Mouse (Mus musculus) testis, adult 2 months (tissue): ENCODE measurements around the gene Tnfrsf22. TPM values are rescaled to one million over a fixed set of nuclear protein-coding genes. Genes with fewer than 3 reads are reported as not detected.

Experiments
- H3K27ac ChIP-seq: fragments of 200-500 bp; 2 replicates; pipeline ENCODE4 v1.5.1; 2012; ENCODE audit warnings: low read depth, low read length; ENCODE audit not compliant: control insufficient read depth, insufficient read depth
- H3K27me3 ChIP-seq: fragments of 200-500 bp; 2 replicates; pipeline ENCODE4 v1.6.1; 2012; ENCODE audit warnings: mild to moderate bottlenecking, low read length, moderate library complexity; ENCODE audit not compliant: control insufficient read depth, insufficient read depth
- H3K36me3 ChIP-seq: fragments of 200-500 bp; 2 replicates; pipeline ENCODE4 v1.6.1; 2012; ENCODE audit warnings: mild to moderate bottlenecking, low read length; ENCODE audit not compliant: control insufficient read depth, insufficient read depth
- H3K4me1 ChIP-seq: fragments of 200-500 bp; 2 replicates; pipeline ENCODE4 v1.6.1; 2012; ENCODE audit warnings: low read length; ENCODE audit not compliant: control insufficient read depth, insufficient read depth
- H3K4me3 ChIP-seq: fragments of 200-500 bp; 2 replicates; pipeline ENCODE4 v1.5.1; 2012; ENCODE audit warnings: low read depth, mild to moderate bottlenecking, low read length, moderate library complexity, mixed read lengths; ENCODE audit not compliant: control insufficient read depth
- CTCF ChIP-seq: fragments of 200-500 bp; IDR thresholded peaks from 2 replicates; pipeline ENCODE4 v1.5.1; 2012; ENCODE audit warnings: low read depth, mild to moderate bottlenecking, inconsistent platforms, low read length, moderate library complexity; ENCODE audit not compliant: control insufficient read depth, insufficient read depth, insufficient replicate concordance
- POLR2A ChIP-seq: fragments of 200-500 bp; IDR thresholded peaks from 2 replicates; pipeline ENCODE4 v1.6.1; 2012; ENCODE audit warnings: low read depth, mild to moderate bottlenecking, inconsistent platforms, low read length, moderate library complexity; ENCODE audit not compliant: control insufficient read depth
- polyA plus RNA-seq: library from polyadenylated mRNA; depleted of rRNA; stranded (reverse); fragments of >200 nt; gene quantifications from 2 replicates; pipeline ENCODE4 v1.2.3, GENCODE M21; 2012

The Tnfrsf22 gene
- polyA plus RNA-seq, 1 experiment, result 0.88 TPM

- no peaks in the 10 kb centered on the region; the same call in 1 of the 2 replicates for H3K4me1 ChIP-seq
- H3K27me3 ChIP-seq, result no peaks in the 10 kb centered on the region
- TF ChIP-seq CTCF, result no peak
- no peak for TF ChIP-seq POLR2A
These were observed 44.6 kb downstream of the Tnfrsf22 start for GRCm38 (mm10) chr7:143604889-143605288.

DNA sequence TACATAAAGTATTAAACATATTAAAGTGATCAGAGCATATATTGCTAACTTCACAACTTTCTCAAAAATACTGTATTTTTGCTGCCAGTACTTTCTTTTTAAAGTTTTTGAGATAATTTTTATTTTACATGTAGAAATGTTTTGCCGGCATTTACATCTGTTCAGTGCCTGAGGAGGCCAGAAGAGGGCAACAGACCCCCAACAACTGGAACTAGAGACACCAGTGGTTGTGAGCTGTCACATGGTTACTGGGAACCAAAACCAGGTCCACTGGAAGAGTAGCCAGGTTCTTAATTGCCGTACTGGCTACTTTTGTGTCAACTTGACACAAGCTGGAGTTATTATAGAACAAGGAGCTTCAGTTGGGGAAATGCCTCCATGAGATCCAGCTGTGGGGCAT, 47.8 kb downstream of the Tnfrsf22 start:
- TF ChIP-seq CTCF (no peak), POLR2A (no peak)
- Histone ChIP-seq H3K27ac (no peak overlapping the region), H3K36me3 (no peaks in the 10 kb centered on the region), H3K27me3 (no peaks in the 10 kb centered on the region), H3K4me1 (peaks cover 4% of the 10 kb centered on the region), H3K4me3 (no peak overlapping the region)

More at GRCm38 (mm10) chr7:143604889-143605288, 44.6 kb downstream of the Tnfrsf22 start:
- no peak overlapping the region for H3K4me3 ChIP-seq
- H3K27ac ChIP-seq, result no peak overlapping the region
- no peaks in the 10 kb centered on the region for H3K36me3 ChIP-seq

DNA sequence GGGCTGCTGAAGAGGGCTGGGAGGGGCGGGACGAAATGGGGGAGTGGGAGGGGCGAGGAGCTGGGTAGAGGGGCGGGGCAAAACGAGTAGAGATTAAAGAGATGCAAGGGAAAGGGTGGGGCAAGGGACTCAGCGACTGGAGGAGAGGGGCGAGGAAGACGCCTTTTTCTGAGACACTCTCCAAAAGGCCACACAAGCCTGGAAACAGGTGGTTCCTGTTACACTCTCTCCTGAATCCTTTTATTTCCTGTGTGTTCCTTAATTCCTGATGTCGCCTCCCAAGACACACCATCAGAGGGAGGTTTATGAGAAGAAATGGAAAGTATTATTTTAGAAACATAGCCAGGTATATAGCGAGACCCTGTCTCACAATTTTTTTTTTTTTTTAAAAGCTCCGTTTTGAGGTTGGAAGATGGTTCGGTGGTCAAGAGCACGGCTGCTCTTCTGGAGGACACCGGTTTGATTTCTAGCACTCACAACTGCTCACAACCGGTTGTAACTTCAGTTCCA, 49.2 kb downstream of the Tnfrsf22 start:
- Histone ChIP-seq H3K27me3 (no peaks in the 10 kb centered on the region), H3K36me3 (no peaks in the 10 kb centered on the region), H3K27ac (peak overlapping the region; percentile 76; the same call in 1 of the 2 replicates), H3K4me3 (peak overlapping the region; percentile 97), H3K4me1 (peaks cover 4% of the 10 kb centered on the region)
- TF ChIP-seq CTCF (no peak), POLR2A (no peak)

DNA sequence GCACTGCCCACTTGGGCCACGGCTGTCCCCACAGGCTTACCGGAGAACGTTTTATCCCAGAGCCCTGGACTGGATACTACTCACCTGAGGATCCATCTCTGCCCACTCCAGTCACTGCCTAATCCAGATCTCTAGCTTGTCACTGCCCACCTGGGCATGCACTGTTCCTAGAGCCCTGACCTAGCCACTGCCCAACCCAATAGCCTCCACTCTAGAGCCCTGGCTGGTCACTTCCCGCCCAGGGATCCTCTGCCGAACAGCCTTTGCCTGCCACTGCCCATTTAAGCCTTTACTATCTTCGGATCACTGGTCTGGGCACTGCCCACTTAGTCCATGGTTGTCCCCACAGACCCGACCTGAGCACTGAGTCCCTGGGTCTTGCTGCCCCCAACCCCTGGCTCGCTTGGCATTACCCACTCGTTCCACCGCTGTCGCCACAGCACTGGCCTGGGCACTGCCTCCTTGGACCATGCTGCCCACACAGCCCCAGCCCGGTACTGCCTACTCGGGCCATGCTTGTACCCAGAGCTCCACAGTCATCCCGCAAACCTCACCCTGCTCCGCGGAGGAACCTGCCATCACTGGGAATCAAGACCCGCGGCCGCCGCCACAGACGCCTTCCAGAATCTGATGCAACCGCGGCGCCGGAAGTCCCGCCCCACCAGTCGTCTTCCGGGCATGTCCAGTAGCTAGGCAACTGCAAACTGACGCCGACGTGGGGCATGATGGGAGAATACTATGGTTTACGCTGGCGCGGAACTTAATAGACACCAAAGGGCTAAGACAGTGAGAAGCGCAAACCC, 49.8 kb downstream of the Tnfrsf22 start, which contains the start of gene Cars:
Gene Cars (minus strand): TSS at position 663 of the 803 bp plus-strand sequence.
- Histone ChIP-seq H3K4me3 (peak within 1 kb of the TSS; percentile 97), H3K27me3 (no peaks in the 10 kb centered on the region), H3K36me3 (no peaks in the 10 kb centered on the region), H3K4me1 (peaks cover 4% of the 10 kb centered on the region), H3K27ac (peak within 1 kb of the TSS; percentile 76)
- TF ChIP-seq CTCF (no peak), POLR2A (peak; percentile 92)

DNA sequence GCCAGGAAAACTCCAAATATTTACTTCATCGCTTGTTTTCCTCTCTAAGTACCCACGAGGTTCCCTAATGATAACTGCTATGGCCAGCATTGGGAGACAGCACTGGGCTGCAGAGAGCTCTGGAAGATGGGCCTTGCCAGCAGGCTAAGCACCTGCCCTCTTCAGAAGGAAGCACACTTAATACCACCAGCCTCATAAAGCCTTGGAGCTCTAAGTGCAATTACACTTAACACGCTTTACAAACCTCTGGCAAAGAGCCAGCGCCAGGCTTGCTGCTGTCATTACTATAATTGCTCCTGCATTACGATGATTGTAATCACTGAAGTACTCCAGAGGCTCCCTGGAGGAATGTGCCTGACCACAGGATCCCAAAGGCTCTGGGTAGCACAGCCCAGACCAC, 54.6 kb downstream of the Tnfrsf22 start:
- no peaks in the 10 kb centered on the region; the same call in 1 of the 2 replicates for H3K36me3 ChIP-seq

GRCm38 (mm10) chr7:143592255-143592654, 57.2 kb downstream of the Tnfrsf22 start:
- Histone ChIP-seq H3K27me3 (no peaks in the 10 kb centered on the region), H3K4me3 (no peak overlapping the region), H3K4me1 (no peaks in the 10 kb centered on the region), H3K27ac (no peak overlapping the region), H3K36me3 (no peaks in the 10 kb centered on the region; the same call in 1 of the 2 replicates)
- no peak for TF ChIP-seq CTCF
- no peak for TF ChIP-seq POLR2A

More for the DNA sequence above, 54.6 kb downstream of the Tnfrsf22 start:
- H3K27ac ChIP-seq, result no peak overlapping the region
- H3K4me1 ChIP-seq, result peaks cover 4% of the 10 kb centered on the region
- H3K4me3 ChIP-seq, result no peak overlapping the region
- no peak for TF ChIP-seq POLR2A
- TF ChIP-seq CTCF, result no peak
- no peaks in the 10 kb centered on the region for H3K27me3 ChIP-seq

- TF ChIP-seq POLR2A (no peak), CTCF (no peak)
- H3K36me3 ChIP-seq, result peaks cover 3% of the 10 kb centered on the region
- H3K4me1 ChIP-seq, result no peaks in the 10 kb centered on the region
- no peak overlapping the region for H3K4me3 ChIP-seq
- no peak overlapping the region for H3K27ac ChIP-seq
- H3K27me3 ChIP-seq, result no peaks in the 10 kb centered on the region
These were observed 61.5 kb downstream of the Tnfrsf22 start for GRCm38 (mm10) chr7:143588006-143588405.
